Mouse (Mus musculus) lung, adult 2 months (tissue): ENCODE measurements around the gene Pik3r2.

Source experiments
- CTCF ChIP-seq: fragments of 200-500 bp; IDR thresholded peaks from 2 replicates; pipeline ENCODE4 v1.5.1; 2011; ENCODE audit warnings: mild to moderate bottlenecking, low read length, control low read depth; ENCODE audit not compliant: insufficient read depth
- POLR2A ChIP-seq: fragments of 200-500 bp; IDR thresholded peaks from 2 replicates; pipeline ENCODE4 v1.6.1; 2011; ENCODE audit warnings: low read depth, mild to moderate bottlenecking, control low read depth, low read length, borderline replicate concordance; ENCODE audit errors: extremely low read depth

DNA sequence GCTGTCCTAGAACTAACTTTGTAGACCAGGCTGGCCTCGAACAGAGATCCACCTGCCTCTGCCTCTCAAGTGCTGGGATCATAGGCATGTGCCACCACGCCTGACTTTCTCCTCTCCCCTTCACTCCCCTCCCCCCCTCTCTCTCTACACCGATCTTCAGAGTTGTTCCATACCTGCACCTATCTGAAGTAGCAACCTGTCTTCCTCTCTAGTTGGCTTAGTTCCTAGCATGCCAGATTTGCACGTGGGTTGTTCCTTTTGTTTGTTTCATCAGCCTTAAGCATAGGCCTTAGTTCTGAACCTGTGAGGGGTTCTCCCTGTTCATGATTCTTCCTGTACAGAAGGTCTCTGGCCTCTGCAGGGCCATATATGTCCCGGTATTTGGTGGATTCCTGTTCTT lies 38.8 kb downstream of the Pik3r2 start:
- TF ChIP-seq CTCF: no peak
- no peak for TF ChIP-seq POLR2A
